Mouse (Mus musculus): ENCODE measurements around the gene Syce1. TPM values are rescaled to one million over a fixed set of nuclear protein-coding genes. Genes with fewer than 3 reads are reported as not detected.

The Syce1 gene
- total RNA-seq (2022): not detected

GRCm38 (mm10) chr7:140787406-140788052 is at the start of gene Syce1:
Gene Syce1 (minus strand): TSS chr7:140787852.
- no peak for DNase-seq

GRCm38 (mm10) chr7:140836243-140837115 is 48.8 kb upstream of the Syce1 start:
- no peak for DNase-seq

GRCm38 (mm10) chr7:140835758-140836087 is 48.1 kb upstream of the Syce1 start:
- no peak for DNase-seq

GRCm38 (mm10) chr7:140834968-140835757 is 47.5 kb upstream of the Syce1 start, which contains the start of gene Urah:
Gene Urah (plus strand): TSS chr7:140835018.
- no peak for DNase-seq

GRCm38 (mm10) chr7:140833341-140833740 is 45.7 kb upstream of the Syce1 start:
- DNase-seq: no peak

- DNase-seq: no peak
Observed at GRCm38 (mm10) chr7:140831447-140831846, 43.8 kb upstream of the Syce1 start.

GRCm38 (mm10) chr7:140828171-140828881 is 40.7 kb upstream of the Syce1 start:
- DNase-seq: no peak

GRCm38 (mm10) chr7:140822731-140823130 is 35.1 kb upstream of the Syce1 start:
- DNase-seq: no peak

- peak; percentile 34 for DNase-seq
Observed at GRCm38 (mm10) chr7:140821653-140822329, 34.1 kb upstream of the Syce1 start, which contains the start of gene Zfp941. Gene Zfp941 (minus strand): TSS chr7:140822178.

GRCm38 (mm10) chr7:140821305-140821652 is 33.6 kb upstream of the Syce1 start:
- DNase-seq: no peak

- DNase-seq: no peak
Observed at GRCm38 (mm10) chr7:140820173-140820572, 32.5 kb upstream of the Syce1 start.

- DNase-seq: no peak
Observed at GRCm38 (mm10) chr7:140812850-140813249, 25.2 kb upstream of the Syce1 start.

GRCm38 (mm10) chr7:140811714-140812113 is 24.1 kb upstream of the Syce1 start:
- no peak for DNase-seq

- DNase-seq: no peak
Observed at GRCm38 (mm10) chr7:140810496-140810895, 22.8 kb upstream of the Syce1 start.

- peak; percentile 48 for DNase-seq
Observed at GRCm38 (mm10) chr7:140805704-140806103, 18.1 kb upstream of the Syce1 start.

- no peak for DNase-seq
Observed at GRCm38 (mm10) chr7:140802629-140803028, 15.0 kb upstream of the Syce1 start.

GRCm38 (mm10) chr7:140798212-140798611 is 10.6 kb upstream of the Syce1 start:
- no peak for DNase-seq

GRCm38 (mm10) chr7:140797619-140798018 is 10.0 kb upstream of the Syce1 start:
- DNase-seq: no peak

- no peak for DNase-seq
Observed at GRCm38 (mm10) chr7:140793541-140793940, 5.9 kb upstream of the Syce1 start.

GRCm38 (mm10) chr7:140788053-140788435 is 392 bp upstream of the Syce1 start:
- no peak for DNase-seq

GRCm38 (mm10) chr7:140780548-140780947 is 7.1 kb downstream of the Syce1 start:
- no peak for DNase-seq

All from adrenal gland, adult 8-10 months (tissue).